Mouse (Mus musculus): Measurements from ENCODE around the gene Lrpap1. TPM values are rescaled to one million over a fixed set of nuclear protein-coding genes. Genes with fewer than 3 reads are reported as not detected.

Lrpap1 gene
- total RNA-seq, 1 experiment from 2014 or later, result 29.7 TPM

DNA sequence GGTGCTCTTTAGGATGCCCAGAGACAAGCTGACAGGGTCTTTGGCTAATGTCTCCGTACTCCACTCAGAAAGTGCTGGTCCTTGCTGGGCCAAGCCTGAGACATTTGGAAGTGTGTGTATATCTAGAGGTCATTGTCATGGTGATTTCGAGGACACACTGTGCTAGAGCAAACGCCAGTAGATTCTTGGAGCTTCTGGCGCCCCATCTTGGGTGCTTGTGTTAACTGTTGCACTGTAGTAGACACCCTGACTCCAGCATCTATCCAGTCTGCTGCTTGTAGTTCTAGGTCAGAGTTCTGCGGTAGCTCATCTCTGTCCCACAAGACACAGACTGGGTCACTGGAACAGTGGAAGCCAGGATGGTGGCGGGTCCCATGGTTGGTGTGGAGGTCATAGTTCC, 33.7 kb downstream of the Lrpap1 start:
- ATAC-seq (ENCODE audit: extremely low read depth, insufficient number of reproducible peaks, low FRiP score, poor library complexity, severe bottlenecking), result no peak

DNA sequence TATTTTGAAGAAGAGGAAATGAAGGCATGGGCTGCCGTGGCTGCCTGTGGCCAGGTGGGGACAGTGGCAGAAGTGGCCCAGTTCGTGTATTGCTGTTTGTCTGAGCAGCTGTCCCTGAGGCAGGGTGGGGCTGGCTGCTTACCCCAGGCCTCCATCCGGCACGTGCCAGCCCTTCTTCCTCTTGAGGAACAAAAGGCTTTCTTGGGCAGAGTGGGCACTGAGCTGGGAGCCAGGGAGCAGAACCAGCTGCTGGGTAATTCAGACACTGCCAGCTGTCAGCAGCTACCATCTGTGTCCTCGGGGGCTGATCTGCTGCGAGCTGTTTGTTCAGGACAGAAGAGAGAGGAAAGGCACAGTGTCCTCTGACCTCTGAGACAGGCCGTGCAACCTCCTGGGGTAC, 34.6 kb downstream of the Lrpap1 start:
- ATAC-seq (ENCODE audit: extremely low read depth, insufficient number of reproducible peaks, low FRiP score, poor library complexity, severe bottlenecking), result no peak

- no peak for ATAC-seq (ENCODE audit: extremely low read depth, insufficient number of reproducible peaks, low FRiP score, poor library complexity, severe bottlenecking)
Measured at GRCm38 (mm10) chr5:35070314-35070713, 35.3 kb downstream of the Lrpap1 start.

DNA sequence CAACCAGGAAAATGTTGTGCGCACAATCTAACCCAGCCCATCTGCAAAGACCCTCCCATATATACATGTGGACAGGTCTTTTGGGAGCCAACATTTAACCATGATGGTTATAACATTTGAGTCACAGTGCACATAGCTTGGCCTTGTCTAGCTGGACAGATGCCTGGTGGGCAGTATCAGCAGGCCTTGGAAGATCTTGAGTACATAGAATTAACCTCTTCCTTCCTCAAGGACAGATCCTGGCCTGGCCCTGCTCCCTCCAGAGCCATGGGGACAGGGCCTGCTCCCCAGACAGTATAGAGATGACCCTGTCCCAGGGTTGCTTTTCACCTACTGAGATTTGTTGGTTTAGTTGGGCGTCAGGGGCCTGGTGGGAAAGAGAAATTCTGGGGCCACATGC, 35.7 kb downstream of the Lrpap1 start:
- ATAC-seq (ENCODE audit: extremely low read depth, insufficient number of reproducible peaks, low FRiP score, poor library complexity, severe bottlenecking), result no peak

- ATAC-seq (ENCODE audit: extremely low read depth, insufficient number of reproducible peaks, low FRiP score, poor library complexity, severe bottlenecking), result no peak
Measured at GRCm38 (mm10) chr5:35060098-35060497, 45.5 kb downstream of the Lrpap1 start.

DNA sequence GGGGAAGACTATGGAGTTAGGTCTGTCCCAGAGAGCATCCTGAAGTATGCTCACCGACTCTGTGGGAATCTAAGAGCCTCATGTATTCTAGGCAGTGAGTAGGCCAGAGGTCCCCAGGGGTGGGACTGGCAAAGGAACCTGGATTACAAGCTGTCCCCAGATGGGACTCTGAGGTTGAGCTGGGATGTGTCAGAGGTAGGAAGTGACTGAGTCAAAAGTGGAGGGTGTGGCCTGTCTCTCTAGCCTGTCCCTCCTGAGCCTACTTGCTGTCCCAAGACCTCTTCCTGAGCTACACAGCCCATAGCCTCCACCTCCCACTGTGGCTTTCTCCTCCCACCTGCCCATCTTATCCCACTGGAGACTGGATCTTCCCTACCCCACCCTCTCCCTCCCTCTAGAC, 47.4 kb downstream of the Lrpap1 start:
- ATAC-seq (ENCODE audit: extremely low read depth, insufficient number of reproducible peaks, low FRiP score, poor library complexity, severe bottlenecking), result no peak

DNA sequence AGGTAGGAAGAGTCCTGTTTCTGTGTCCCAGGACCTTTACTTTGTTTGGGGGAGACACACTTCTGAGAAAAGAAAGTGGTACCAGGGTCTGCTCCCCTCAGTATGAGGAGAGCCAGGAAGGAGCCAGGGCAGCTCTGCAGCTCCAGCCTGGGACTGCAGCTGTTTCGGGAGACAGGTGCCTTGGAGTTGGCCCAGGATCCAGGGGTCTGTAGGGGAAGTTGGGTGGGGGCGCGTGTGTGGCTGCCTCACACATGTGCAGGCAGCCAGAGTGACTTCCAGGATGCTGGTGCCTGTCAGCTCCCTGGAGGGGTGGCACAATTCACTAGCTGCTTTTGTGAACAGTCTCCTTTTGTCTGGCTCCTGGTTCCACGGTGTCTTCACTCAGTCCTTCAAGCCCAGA, 48.0 kb downstream of the Lrpap1 start:
- ATAC-seq (ENCODE audit: extremely low read depth, insufficient number of reproducible peaks, low FRiP score, poor library complexity, severe bottlenecking), result no peak

DNA sequence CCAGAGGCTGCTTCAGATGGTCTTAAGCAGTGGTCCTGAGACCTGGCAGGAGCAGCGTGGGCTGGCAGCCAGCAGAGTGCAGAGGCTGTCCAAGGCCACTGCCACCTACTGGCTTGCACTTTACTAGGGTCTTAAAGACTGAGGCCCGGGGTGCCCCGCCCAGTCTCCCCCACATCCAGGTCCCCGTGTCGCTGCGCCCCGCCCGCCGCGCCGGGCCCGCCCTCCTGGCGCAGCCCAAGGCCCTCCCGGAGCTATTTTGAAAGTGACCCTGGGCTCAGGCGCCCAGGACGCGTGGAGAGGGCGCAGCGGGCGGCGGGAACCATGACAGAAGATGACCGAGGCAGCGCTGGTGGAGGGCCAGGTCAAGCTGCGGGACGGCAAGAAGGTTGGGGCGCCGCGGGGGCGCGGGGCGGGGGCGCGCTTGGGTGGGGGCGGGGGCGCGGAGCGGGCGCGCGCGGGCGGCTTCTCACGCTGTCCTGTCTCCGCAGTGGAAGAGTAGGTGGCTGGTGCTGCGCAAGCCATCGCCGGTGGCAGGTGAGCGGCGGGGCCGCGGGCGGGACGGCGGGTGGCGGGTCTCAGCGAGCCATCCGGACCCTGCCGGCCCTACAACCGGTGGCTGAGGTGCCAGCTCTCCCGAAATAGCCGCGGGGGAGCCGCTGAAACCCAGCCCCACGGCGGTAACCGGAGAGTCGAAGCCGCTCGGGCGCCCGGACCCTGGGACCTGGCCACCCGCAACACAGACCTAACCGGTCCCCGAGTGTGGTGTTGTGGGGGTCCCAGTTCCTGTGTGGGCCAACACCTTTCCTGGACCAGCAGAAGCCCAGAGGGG, 48.7 kb downstream of the Lrpap1 start, which contains the start of gene Dok7:
Gene Dok7 (plus strand): TSS at position 163 of the 829 bp plus-strand sequence.
- ATAC-seq (ENCODE audit: extremely low read depth, insufficient number of reproducible peaks, low FRiP score, poor library complexity, severe bottlenecking), result no peak

DNA sequence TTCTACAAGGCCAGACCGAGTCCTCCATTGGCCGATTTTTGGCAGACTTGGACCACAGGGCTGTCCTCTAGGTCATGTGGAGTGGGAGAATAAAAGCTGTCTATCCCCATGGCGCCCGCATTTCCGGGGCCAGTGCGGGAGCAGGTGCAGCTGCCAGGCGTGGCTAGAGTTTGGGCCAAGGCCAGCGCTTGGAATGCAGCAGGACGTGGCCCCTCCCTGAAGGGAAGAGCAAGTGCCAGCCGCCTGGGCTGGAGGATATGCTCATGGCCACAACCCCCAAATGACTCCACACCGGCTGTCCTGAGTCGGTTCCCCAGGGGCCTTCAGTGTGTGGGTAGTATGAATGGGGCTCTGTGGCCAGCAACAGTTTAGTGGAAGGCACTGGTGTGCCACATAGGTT, 50.5 kb downstream of the Lrpap1 start:
- ATAC-seq (ENCODE audit: extremely low read depth, insufficient number of reproducible peaks, low FRiP score, poor library complexity, severe bottlenecking), result no peak

DNA sequence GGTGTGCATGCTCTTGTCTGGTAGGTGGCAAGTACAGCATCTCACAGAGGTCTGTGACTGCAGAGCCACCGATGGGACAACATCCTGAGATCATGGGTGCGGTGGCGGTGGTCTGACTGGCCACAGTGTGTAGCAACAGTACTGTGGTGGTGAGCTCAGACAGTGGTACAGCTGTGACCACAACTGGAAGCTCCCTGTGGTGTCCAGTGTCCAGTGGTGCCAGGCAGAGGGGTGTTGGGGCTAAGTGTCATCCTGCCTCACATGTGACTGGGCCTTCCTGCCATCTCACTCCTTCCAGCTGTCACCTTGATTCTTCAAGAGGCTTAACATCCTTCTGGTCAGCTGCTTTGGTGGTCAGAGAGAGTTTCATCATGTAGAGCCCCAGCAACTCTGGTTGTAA, 50.9 kb downstream of the Lrpap1 start:
- ATAC-seq (ENCODE audit: extremely low read depth, insufficient number of reproducible peaks, low FRiP score, poor library complexity, severe bottlenecking), result no peak

- no peak for ATAC-seq (ENCODE audit: extremely low read depth, insufficient number of reproducible peaks, low FRiP score, poor library complexity, severe bottlenecking)
Measured at GRCm38 (mm10) chr5:35050541-35050940, 55.0 kb downstream of the Lrpap1 start.

DNA sequence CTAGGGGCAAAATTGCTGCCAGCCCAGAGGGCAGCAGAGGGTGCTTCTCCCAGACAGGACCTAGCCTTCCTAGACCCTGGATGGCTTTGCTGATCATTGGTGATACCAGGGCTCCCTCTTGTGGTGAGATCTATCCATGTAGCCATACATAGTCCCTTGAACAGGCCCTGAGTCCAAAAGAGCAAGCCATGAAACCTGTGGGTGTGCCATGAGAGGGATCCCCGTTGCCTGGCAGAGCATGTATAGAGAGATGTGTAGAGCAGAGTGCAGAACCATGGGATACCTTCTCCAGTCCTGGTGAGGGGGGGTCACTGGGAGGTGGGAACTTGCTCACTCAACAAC, 62.5 kb downstream of the Lrpap1 start:
- peak; percentile 35; the same call in 1 of the 2 replicates for ATAC-seq (ENCODE audit: extremely low read depth, insufficient number of reproducible peaks, low FRiP score, poor library complexity, severe bottlenecking)

GRCm38 (mm10) chr5:35042431-35043109, 63.0 kb downstream of the Lrpap1 start:
- ATAC-seq (ENCODE audit: extremely low read depth, insufficient number of reproducible peaks, low FRiP score, poor library complexity, severe bottlenecking), result no peak

Other genes starting within 250 kb of the Lrpap1 start
- gene Msantd1, start 197.8 kb downstream of the Lrpap1 start, total RNA-seq (2017), result 1.2 and 1.7 TPM in 2 replicates
- gene Rgs12, start 156.3 kb downstream of the Lrpap1 start, total RNA-seq (2017), result 1.5 and 2.1 TPM in 2 replicates
- not detected in 2 replicates for gene Hgfac, start 64.3 kb downstream of the Lrpap1 start, total RNA-seq (2017)
- gene Dok7, start 49.0 kb downstream of the Lrpap1 start, total RNA-seq (2017), result not detected in 2 replicates
- gene Adra2c, start 172.6 kb upstream of the Lrpap1 start, total RNA-seq (2017), result not detected in 2 replicates